Mouse (Mus musculus) WW6 (cell line): ENCODE measurements at regions not wholly inside any gene's neighbourhood (a gene's known extent, or its start where the extent isn't known, plus 50 kb on each side); places are given as distances from the start of the nearest gene placed in this dataset.

Experiments
- DNase-seq: peaks from one replicate; pipeline ENCODE4 v3.0.0-alpha.2; 2013; ENCODE audit warnings: low read depth, low spot score

GRCm38 (mm10) chr11:64916783-64917182 is 62.1 kb upstream of the Elac2 start:
- DNase-seq, result no peak

- no peak for DNase-seq
These were observed 61.5 kb upstream of the Elac2 start for GRCm38 (mm10) chr11:64917301-64917700.

GRCm38 (mm10) chr11:64924989-64925388 is 53.8 kb upstream of the Elac2 start:
- DNase-seq, result no peak

- DNase-seq, result no peak
These were observed 52.9 kb upstream of the Elac2 start for GRCm38 (mm10) chr11:64925970-64926369.
